Mouse (Mus musculus): ENCODE results near the gene Psg19. TPM values are rescaled to one million over a fixed set of nuclear protein-coding genes. Genes with fewer than 3 reads are reported as not detected.

Gene Psg19
- polyA plus RNA-seq, 1 experiment from 2014 or later: not detected

GRCm38 (mm10) chr7:18829545-18829944 lies 31.2 kb upstream of the Psg19 start:
- Histone ChIP-seq H3K27me3 (ENCODE audit: insufficient read depth, low read length) (no peaks in the 10 kb centered on the region), H3K4me2 (ENCODE audit: low read depth, low read length) (no peak overlapping the region), H3K9ac (replicated peaks) (no peak overlapping the region), H3K9me3 (ENCODE audit: low read length) (no peaks in the 10 kb centered on the region), H3K4me3 (ENCODE audit: low read depth, low read length) (no peak overlapping the region), H3K27ac (ENCODE audit: low read depth) (no peak overlapping the region), H3K36me3 (replicated peaks; ENCODE audit: insufficient read depth, low read length) (no peaks in the 10 kb centered on the region), H3K4me1 (ENCODE audit: insufficient read depth) (no peaks in the 10 kb centered on the region)
- ATAC-seq (no peak), DNase-seq (no peak)
- 80% methylated on average over 7 of the region's 7 CpGs for WGBS (ENCODE audit: insufficient replicate concordance)
- no peak for TF ChIP-seq EP300 (IDR thresholded peaks at IDR 0.05; ENCODE audit: low read depth)

- no peak for DNase-seq
- WGBS (ENCODE audit: insufficient replicate concordance): 70% methylated on average over 9 of the region's 9 CpGs
- no peak for TF ChIP-seq EP300 (IDR thresholded peaks at IDR 0.05; ENCODE audit: low read depth)
- peak; percentile 43 for TF ChIP-seq CTCF (IDR thresholded peaks at IDR 0.05; ENCODE audit: low read depth)
Observed at GRCm38 (mm10) chr7:18828592-18828991, 30.3 kb upstream of the Psg19 start.

GRCm38 (mm10) chr7:18827792-18828546 lies 29.6 kb upstream of the Psg19 start:
- no peaks in the 10 kb centered on the region for H3K4me1 ChIP-seq (ENCODE audit: insufficient read depth)
- no peak for ATAC-seq
- H3K4me3 ChIP-seq (ENCODE audit: low read depth, low read length): no peak overlapping the region
- H3K36me3 ChIP-seq (replicated peaks; ENCODE audit: insufficient read depth, low read length): no peaks in the 10 kb centered on the region
- DNase-seq: no peak
- no peak overlapping the region for H3K4me2 ChIP-seq (ENCODE audit: low read depth, low read length)
- H3K9ac ChIP-seq (replicated peaks): no peak overlapping the region
- H3K27me3 ChIP-seq (ENCODE audit: insufficient read depth, low read length): no peaks in the 10 kb centered on the region
- no peak for TF ChIP-seq EP300 (IDR thresholded peaks at IDR 0.05; ENCODE audit: low read depth)
- no peak for TF ChIP-seq CTCF (IDR thresholded peaks at IDR 0.05; ENCODE audit: low read depth)
- 66% methylated on average over 26 of the region's 26 CpGs for WGBS (ENCODE audit: insufficient replicate concordance)
- no peaks in the 10 kb centered on the region for H3K9me3 ChIP-seq (ENCODE audit: low read length)
- H3K27ac ChIP-seq (ENCODE audit: low read depth): no peak overlapping the region

More at GRCm38 (mm10) chr7:18828592-18828991, 30.3 kb upstream of the Psg19 start:
- Histone ChIP-seq H3K36me3 (replicated peaks; ENCODE audit: insufficient read depth, low read length) (no peaks in the 10 kb centered on the region), H3K27me3 (ENCODE audit: insufficient read depth, low read length) (no peaks in the 10 kb centered on the region), H3K4me1 (ENCODE audit: insufficient read depth) (no peaks in the 10 kb centered on the region), H3K9me3 (ENCODE audit: low read length) (no peaks in the 10 kb centered on the region), H3K27ac (ENCODE audit: low read depth) (no peak overlapping the region), H3K4me3 (ENCODE audit: low read depth, low read length) (no peak overlapping the region), H3K4me2 (ENCODE audit: low read depth, low read length) (no peak overlapping the region), H3K9ac (replicated peaks) (no peak overlapping the region)
- no peak for ATAC-seq

GRCm38 (mm10) chr7:18821507-18821906 lies 23.2 kb upstream of the Psg19 start, which contains the start of gene Psg17:
Gene Psg17, minus strand, starts transcription at chr7:18821607.
- H3K36me3 ChIP-seq (replicated peaks; ENCODE audit: insufficient read depth, low read length): no peaks in the 10 kb centered on the region
- no peak within 1 kb of the TSS for H3K4me3 ChIP-seq (ENCODE audit: low read depth, low read length)
- H3K9ac ChIP-seq (replicated peaks): no peak within 1 kb of the TSS
- H3K27ac ChIP-seq (ENCODE audit: low read depth): no peak within 1 kb of the TSS
- 55% methylated on average over 3 of the region's 3 CpGs for WGBS (ENCODE audit: insufficient replicate concordance)
- no peak within 1 kb of the TSS for H3K4me2 ChIP-seq (ENCODE audit: low read depth, low read length)
- no peaks in the 10 kb centered on the region for H3K4me1 ChIP-seq (ENCODE audit: insufficient read depth)
- H3K9me3 ChIP-seq (ENCODE audit: low read length): no peaks in the 10 kb centered on the region
- no peaks in the 10 kb centered on the region for H3K27me3 ChIP-seq (ENCODE audit: insufficient read depth, low read length)
- TF ChIP-seq EP300 (IDR thresholded peaks at IDR 0.05; ENCODE audit: low read depth): no peak
- no peak for TF ChIP-seq CTCF (IDR thresholded peaks at IDR 0.05; ENCODE audit: low read depth)
- DNase-seq: no peak
- no peak for ATAC-seq

GRCm38 (mm10) chr7:18818301-18818700 lies 20.0 kb upstream of the Psg19 start:
- Histone ChIP-seq H3K4me3 (ENCODE audit: low read depth, low read length) (no peak overlapping the region), H3K4me2 (ENCODE audit: low read depth, low read length) (no peak overlapping the region), H3K9ac (replicated peaks) (no peak overlapping the region), H3K36me3 (replicated peaks; ENCODE audit: insufficient read depth, low read length) (no peaks in the 10 kb centered on the region), H3K4me1 (ENCODE audit: insufficient read depth) (no peaks in the 10 kb centered on the region), H3K9me3 (ENCODE audit: low read length) (no peaks in the 10 kb centered on the region), H3K27ac (ENCODE audit: low read depth) (no peak overlapping the region), H3K27me3 (ENCODE audit: insufficient read depth, low read length) (no peaks in the 10 kb centered on the region)
- 74% methylated on average over 9 of the region's 9 CpGs for WGBS (ENCODE audit: insufficient replicate concordance)
- ATAC-seq: no peak
- no peak for TF ChIP-seq EP300 (IDR thresholded peaks at IDR 0.05; ENCODE audit: low read depth)
- no peak for TF ChIP-seq CTCF (IDR thresholded peaks at IDR 0.05; ENCODE audit: low read depth)
- peak; percentile 5 for DNase-seq

GRCm38 (mm10) chr7:18803526-18803925 lies 5.2 kb upstream of the Psg19 start:
- H3K9ac ChIP-seq (replicated peaks): no peak overlapping the region
- no peak overlapping the region for H3K27ac ChIP-seq (ENCODE audit: low read depth)
- DNase-seq (no peak), ATAC-seq (no peak)
- TF ChIP-seq EP300 (IDR thresholded peaks at IDR 0.05; ENCODE audit: low read depth) (no peak), CTCF (IDR thresholded peaks at IDR 0.05; ENCODE audit: low read depth) (no peak)
- no peaks in the 10 kb centered on the region for H3K4me1 ChIP-seq (ENCODE audit: insufficient read depth)
- no peaks in the 10 kb centered on the region for H3K9me3 ChIP-seq (ENCODE audit: low read length)
- no peak overlapping the region for H3K4me3 ChIP-seq (ENCODE audit: low read depth, low read length)
- no peak overlapping the region for H3K4me2 ChIP-seq (ENCODE audit: low read depth, low read length)
- no peaks in the 10 kb centered on the region for H3K36me3 ChIP-seq (replicated peaks; ENCODE audit: insufficient read depth, low read length)
- H3K27me3 ChIP-seq (ENCODE audit: insufficient read depth, low read length): no peaks in the 10 kb centered on the region
